Mouse (Mus musculus) thymus, postnatal 14 days (tissue): Measurements from ENCODE around the gene Sec24d.

ENCODE experiments used
- DNase-seq: peaks from one replicate; pipeline ENCODE4 v3.0.0; 2021

Sec24d gene

DNA sequence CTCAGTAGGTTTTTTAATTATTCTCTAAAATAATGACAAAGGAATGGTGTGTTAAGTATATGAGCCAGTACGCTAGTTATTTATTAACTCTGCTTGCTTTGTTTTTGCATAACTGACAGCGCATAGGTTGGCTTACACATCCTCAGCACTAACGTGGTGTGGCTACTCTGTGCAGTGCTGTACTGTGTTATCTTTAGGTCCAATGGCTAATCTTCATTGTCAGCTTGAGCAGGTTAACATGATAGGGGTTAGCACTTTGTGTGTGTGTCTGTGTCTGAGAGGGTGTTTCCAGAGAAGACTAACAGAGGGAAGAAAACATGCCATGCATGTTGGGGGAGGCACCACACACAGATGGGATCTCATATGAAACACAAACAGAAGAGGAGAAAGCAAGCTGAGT lies 137.7 kb downstream of the Sec24d start:
- no peak for DNase-seq

DNA sequence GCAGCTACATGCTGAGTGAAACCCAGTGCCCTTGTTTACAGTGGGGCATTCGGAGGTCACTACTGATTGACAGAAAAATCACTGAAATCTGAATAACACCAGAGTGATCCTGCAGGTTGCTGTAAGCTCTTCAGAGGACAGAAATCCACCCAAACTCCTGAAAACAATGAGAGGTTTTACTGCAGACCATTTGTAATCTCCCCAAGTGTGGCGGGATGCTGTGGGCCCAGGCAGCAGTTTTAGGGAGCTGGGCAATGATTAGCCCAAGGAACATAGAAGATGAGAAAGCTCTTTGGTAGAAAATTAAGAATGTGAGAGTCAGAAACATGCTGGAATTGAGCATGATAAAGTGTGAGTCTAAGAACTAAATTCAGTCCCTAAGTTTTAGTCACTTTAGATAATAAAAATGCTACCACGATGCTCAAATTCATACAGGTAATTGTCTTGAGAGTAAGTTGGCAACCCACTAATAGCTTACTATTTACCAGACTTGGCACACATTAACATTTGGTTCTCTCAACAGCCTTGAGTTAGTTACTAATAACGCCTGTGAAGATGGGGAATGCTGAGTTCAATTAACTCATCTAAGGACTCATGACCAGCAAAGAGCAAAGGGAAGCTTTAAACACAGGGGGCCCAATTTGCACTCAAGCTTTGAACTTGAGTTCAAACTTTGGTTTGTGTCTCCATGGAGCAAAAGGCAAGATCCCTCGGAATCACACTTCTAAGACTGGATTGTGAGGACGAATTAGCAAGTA lies 144.7 kb downstream of the Sec24d start:
- no peak for DNase-seq

GRCm38 (mm10) chr3:123413173-123413572 lies 145.9 kb downstream of the Sec24d start:
- no peak for DNase-seq
